Mouse (Mus musculus) embryo, embryonic 11.5 days (tissue): ENCODE data around the gene Sept9.

Experiments
- DNase-seq: peaks from one replicate; pipeline ENCODE4 v3.0.0-alpha.2; 2012; ENCODE audit warnings: low read depth, low spot score

Sept9 gene

DNA sequence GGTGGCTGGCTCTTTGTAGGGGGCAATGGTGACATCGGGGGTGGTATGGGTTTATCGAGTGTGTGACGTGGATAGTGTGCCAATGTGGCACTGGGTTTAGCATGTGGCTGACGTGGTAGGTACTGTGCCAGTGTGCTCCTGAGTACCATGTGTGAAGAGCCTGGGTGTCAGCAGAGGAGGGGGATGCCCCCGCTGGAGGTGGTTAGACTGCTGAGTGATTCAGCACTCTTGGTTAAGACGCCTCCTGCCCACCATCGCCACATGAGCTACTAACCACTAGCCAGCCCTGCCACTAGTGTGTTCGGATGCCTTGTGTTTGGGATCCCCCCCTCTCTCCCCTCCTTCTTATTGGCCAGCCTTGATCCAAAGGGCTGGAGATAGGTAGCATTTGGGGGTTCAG lies 21.3 kb downstream of the Sept9 start:
- no peak for DNase-seq

GRCm38 (mm10) chr11:117221182-117221581 lies 21.7 kb downstream of the Sept9 start:
- no peak for DNase-seq

- DNase-seq: no peak
Observed at GRCm38 (mm10) chr11:117222899-117223298, 23.4 kb downstream of the Sept9 start.

DNA sequence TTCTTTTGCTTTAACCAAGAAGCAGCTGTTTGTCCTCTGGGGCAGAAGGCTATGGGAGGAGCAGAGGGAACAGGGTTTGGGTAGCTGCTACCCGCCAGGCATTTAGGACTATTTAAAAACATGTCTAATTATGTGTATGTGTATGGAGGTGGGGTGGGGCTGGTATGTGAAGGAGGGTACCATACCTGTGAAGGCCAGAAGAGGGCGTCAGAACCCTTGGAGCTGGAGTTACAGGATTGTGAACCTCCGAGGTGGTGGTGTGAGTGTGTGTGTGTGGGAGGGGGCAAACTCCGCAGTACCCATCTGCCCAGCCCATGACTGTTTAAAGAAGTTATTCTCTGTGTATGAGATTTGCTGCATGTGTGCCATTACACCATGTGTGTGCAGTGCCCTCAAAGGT lies 25.3 kb downstream of the Sept9 start:
- no peak for DNase-seq

- no peak for DNase-seq
Observed at GRCm38 (mm10) chr11:117225531-117226213, 26.2 kb downstream of the Sept9 start.

DNA sequence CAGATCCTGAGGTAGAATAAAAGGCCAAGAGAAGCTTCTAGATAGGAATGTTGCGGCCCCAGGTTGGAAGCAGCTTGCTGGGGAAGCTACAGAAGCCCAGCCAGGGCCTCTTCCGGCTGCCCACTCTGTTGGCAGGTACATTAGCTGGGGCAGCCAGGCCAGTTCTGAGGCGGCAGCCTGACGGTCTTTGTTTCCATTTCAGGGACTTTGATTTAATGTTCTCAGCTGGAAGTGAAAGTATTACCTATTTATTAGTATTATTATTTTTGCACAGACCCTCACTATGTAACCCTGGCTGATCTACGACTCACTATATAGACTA lies 26.7 kb downstream of the Sept9 start:
- DNase-seq: no peak

DNA sequence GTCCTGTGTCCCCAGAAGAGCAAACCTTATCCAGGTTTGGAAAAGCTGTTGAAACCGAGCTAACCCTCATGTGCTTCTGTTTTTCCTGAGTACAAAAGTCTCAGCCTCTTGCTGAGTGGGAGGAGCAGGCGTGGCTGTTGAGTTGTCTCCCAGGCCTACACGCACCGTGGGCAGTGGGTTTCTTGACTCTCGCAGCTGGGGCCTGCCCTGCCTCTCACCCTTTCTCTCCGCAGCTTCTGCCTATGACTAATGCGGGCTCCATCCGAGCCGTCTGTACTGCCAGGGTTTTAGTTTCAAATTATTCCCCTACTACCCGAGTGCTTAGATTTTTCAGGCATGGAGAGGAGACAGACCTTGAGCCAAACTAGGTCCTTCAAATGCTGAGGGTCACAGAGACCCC lies 28.7 kb downstream of the Sept9 start:
- DNase-seq: no peak

GRCm38 (mm10) chr11:117231551-117231950 lies 32.1 kb downstream of the Sept9 start:
- DNase-seq: no peak

DNA sequence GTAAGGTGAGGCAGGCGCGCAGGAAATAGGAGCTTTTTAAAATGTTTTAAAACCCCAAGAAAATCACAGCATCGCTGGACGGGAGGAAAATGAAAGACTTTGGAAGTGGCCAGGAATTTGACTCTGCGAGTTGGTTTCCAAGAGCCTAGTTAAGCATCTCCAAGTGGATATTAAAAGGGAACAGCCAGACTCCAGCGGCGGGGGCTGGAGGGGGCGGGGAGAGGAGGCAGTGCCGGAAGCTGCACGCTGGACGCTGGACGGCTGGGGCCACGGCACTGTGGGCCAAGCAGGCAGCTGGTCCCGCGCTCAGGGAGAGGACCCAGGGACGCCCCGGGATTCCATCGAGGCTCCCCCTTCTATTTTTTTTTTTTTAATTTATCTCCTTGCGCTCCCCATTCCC lies 32.6 kb downstream of the Sept9 start:
- no peak for DNase-seq

DNA sequence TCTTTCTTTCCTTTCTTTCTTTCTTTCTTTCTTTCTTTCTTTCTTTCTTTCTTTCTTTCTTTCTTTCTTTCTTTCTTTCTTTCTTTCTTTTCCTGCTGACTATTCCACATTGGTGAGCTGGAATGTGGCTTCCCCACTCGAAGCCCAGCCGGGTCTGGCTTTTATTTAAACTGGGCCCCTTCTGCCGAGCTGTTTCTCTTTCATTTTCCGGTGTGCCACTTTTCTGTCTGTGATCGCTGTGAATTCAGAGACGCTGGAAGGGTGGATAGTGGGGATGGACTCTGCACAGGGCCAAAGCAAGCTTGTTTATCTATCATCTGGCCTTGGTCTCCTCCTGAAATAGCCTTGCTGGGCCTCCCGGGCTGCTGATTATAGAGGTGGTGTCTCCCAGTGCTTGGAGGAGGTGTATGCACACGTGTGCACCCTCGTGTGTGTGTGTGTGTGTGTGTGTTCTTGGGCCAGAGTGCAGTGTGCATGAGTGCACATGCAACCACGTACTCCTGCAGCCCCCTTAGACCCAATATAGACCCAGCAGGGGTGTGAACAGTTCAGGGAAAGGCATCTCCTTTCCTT lies 33.5 kb downstream of the Sept9 start:
- DNase-seq: no peak

DNA sequence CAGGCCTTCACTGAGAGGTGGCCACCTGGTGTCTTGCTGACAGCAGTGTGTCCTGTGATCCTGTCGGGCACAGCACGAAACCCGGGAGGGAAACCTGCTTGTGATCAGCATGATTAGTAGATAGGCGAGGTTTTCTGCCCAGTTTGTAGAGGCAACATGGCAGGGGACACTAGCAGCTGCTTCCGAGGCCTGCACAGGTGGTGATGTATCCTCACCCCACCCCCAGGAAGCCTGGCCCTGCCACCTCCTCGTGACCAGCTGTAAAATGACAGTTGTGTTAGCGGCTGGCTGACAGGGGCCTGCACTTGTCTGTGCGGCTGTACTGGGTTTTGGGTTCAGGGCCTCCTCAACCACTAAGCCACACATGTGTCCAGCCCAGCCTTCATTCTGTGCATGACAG lies 34.4 kb downstream of the Sept9 start:
- DNase-seq: no peak

DNA sequence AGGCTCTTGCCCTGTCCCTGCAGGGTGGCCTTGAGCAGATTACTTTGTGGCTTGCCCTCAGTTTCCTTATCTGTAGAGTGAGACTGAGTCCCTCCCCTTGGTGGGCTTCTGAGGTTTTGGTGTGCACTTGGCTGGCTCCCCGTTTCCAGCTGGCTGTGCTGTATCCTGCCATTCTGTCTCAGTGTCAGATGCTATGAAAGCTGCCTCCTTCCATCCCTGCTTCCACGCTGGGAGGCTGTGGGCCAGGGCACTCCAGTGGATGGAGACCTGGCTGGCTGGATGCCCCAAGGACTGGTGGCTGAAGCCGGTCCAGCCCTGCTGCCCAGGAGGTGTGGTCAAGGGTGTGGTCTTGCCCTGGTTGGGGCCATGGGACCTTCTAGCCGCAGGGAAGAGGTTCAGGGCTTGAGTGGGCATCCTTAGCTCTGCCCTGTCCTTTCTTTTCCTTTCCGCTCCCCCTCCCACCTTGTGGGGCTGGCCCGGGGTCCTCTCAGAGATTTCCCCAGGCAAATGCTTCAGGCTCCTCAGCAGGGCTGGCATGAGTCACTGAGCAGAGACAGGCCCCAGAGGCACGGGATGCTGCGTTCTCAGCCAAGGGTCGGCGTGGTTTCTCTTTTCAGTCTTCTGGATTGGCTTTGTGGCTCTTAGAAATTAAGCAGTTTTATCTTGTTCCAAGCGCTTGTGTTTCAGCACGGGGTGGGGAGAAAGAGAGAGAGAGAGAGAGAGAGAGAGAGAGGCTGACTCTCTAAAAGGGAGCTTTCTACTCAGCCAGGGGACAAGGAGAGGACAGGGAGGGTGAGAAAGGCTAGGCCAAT lies 35.8 kb downstream of the Sept9 start:
- DNase-seq: no peak

- DNase-seq: no peak
Observed at GRCm38 (mm10) chr11:117235898-117236459, 36.5 kb downstream of the Sept9 start.

DNA sequence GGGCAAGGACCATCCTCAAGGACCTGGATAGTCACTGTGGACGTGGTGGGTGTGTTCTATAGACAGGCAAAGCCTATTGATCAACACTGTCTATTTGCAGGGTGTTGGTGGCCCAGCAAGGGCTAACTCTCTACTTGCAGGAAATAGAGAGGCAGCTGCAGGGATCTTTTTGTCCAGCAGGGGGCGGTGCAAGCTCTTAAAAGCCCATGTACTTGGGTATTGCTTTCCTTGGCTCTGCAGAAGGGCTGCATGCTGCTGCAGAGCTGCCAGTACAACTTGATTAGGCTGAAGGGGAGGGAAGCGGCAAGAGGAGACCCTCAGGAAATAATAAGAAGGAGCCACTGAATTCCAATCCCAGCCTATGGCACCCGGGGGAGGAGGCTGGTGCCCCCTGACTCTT lies 38.7 kb downstream of the Sept9 start:
- peak; percentile 78 for DNase-seq

DNA sequence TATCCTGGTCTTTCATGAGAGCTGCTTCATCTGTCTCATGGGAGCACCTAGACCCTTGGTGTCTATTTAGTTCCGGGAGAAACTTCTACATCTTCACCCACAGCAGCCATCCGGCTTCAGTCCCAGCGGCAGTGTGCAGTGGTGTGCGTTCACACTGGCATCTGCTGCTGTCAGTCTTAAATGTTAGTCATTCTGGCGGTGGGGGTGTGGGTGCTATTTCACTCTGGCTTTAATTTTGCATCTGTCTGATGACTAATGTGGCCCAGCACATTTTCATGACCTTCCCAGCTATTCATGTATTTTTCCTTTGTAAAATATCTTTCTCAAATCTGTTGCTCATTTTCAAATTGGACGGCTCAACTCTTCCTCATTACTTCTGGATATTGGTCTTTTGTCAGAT lies 40.2 kb downstream of the Sept9 start:
- DNase-seq: no peak

DNA sequence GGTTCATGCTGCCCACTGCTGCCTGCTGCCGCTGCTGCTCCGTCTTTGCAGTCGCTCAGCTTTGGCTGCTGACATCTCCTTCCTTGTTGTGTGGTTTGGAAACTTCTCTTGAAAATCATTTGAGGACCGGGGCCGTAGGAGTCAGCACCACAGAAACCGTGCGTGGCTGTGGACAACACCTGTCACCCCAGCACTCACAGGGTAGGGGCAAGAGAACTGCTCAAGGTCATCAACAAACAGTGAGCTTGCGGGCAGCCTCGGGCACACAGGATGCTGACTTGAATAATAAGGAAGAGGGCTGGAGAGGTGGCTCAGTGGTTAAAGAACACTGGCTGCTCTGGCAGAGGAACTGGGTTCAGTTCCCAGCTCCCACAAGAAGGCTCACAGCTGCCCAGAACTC lies 40.9 kb downstream of the Sept9 start:
- no peak for DNase-seq

DNA sequence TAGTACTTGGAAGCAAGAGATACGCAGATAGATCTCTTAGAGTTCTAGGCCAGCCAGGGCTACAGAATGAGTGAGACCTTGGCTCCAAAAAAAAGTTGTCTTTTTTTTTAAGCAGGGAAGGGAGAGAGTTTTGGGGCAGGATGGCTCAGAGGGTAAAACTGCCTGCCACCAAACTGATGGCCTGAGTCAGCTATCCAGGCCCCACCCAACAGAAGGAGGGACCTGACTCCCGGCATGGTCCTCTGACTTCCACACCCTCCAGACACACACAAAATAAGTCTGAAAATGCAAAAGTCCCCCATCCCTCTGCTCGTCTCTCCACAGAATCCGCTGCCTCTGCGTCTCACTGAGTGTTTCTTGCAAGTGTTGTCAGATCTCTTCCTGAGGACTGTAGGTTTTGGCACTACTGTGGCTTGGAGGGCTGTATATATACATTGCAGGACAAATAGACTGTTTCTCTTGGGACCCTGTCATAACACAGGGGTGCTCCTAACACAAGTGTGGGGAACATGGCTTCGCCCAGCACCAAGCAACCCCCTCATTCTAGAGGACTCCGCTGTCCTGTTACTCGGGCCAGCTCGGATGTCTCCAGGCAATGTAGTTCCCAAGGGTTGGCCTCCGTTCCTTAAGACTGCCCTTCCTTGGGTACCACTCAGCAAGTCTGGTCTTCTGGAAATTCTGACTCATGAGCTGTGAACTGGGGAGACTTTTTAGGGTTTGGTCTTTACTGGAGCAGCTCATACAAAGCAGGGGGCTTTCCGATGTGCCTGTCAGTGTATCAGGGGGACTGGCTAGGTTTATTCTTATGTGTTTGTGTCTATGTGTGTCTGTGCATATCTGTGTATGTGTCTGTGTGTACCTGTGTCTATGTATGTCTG lies 41.6 kb downstream of the Sept9 start:
- no peak for DNase-seq

DNA sequence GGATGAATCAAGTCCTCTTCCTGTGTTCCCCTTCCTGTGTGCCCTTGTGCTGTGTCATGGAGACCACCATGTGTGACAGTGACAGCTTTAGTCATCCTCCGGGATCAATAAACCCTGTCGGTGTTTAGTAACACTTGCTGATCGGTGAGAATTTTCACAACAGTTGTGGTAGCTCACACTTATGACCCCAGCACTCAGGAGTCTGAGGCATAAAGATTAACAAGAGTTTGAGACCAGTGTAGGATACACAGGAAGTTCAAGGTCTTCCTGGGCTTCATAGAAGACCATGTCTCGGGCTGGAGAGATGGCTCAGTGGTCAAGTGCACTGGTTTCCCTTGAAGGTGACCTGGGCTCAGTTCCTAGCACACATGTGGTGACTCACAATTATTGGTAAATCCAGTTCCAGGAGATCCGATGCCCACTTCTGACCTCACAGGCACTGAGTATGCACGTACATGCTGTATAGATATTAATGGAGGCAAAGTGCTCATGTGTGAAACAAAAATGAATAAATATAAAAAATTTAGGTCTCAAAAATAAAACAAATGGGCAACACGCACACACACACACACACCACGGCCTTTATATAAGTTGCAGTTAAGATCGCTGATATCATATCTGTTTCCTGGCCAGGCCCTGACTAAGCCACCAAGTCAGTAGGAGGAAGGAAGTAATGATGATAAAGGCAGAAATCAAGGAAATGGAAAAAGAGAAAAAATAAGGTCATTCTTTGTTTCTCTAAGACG lies 43.1 kb downstream of the Sept9 start:
- DNase-seq: no peak

GRCm38 (mm10) chr11:117243536-117244290 lies 44.3 kb downstream of the Sept9 start:
- DNase-seq: no peak

GRCm38 (mm10) chr11:117245041-117245725 lies 45.7 kb downstream of the Sept9 start:
- no peak for DNase-seq
